Mouse (Mus musculus) T-helper 17 cell (primary cell): ENCODE data around the gene Pdlim5.
"Not testable (repeated sequence)": the region's sequence is repeated elsewhere in the genome, so short reads cannot be mapped to it uniquely, and the experiment has no call there.

Experiments
- in situ Hi-C, 2 experiments: fragments of 300-600 bp; cut with MboI, MseI; formaldehyde crosslinking; loops; 1 replicate in 1 of 2; 2 replicates in 1 of 2; pipeline ENCODE4 v1.15.1; 2025; ENCODE audit warnings: high pct_unique_total_duplicates in 2 of 2

Gene Pdlim5

DNA sequence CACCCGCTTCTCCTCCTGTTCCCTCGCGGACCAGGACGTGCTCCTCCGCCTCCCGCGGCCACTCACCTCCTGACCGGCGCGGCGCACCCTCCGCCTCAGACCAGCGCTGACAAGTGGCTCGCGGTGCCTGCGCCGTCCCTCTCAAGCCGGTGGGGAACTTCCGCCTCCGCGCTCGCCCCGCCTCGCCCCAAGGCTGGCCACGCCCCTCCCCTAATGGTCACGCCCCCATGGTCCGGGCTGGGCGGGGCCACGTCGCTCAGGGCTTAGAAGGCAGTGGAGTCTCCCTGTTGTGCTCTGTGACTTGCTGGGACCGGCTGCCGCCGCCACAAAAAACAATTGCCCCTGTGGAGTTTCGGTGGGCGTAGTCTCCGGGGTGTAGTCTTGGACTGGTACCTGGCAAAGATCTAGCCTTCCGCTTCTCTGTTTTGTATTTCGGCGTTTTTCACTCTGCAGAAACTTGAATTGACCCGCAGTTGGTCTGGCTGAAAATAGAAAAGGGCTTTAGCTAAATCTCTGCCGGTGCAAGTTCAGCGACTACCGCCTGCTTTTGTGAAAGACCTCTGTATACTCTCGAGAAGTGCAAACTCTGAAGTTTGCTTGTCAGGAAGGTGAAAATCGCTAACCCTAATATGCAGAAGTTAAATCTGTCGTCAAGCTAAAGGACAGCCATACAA is at the start of gene Pdlim5:
Gene Pdlim5, minus strand, starts transcription at position 177 of the 674 bp plus-strand sequence.
- in situ Hi-C loops: no loop called here

DNA sequence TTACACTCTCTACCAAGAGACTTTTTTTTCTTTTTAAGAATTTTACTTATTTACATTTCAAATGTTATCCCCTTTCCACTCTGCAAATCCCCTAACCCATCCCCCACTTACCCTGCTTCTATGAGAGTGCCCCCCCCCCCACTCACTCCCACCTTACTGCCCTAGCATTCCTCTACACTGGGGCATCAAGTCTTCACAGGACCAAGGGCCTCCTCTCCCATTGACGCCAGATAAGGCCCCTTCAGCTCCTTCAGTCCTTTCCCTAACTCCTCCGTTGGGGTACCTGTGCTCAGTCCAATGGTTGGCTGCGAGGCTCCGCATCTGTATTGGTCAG is 48.2 kb upstream of the Pdlim5 start:
- in situ Hi-C loops: loop anchor here in 1 of 2 experiments (5.0 kb wide), 1 partner anchor 146 kb away; no protein-coding TSS in a partner anchor

DNA sequence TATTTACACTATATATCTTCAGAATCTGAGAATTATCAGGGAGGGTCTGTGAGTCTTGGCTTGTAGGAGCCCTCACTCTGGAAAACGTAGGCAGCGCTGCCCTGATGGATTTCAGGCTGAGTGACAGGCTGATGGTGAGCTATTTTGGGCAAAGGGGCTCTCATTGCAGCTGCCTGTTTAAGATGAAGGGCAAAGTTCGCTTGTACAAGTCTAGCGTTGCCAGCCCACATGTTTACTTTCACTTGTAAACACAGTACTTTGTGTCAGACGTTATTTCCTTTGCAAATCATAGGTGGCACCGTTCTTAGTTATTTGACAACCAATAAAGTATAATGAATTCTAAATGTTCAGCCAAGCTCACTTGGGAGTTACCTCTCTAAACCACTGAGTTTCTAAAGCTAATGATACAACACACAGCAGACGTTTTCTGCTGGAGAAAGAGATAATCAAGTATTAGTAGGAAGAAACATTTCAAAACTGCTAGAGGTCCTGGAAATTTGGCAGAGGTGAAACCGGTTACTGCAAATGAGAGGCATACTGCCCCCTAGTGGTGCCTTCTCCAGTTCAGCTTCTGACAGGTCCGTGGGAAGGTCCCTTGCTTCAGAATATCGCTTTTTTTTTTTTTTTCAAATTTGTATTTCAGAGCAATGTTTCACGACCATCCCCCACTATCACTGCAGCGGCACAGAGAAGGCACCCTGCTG is 47.7 kb upstream of the Pdlim5 start:
- in situ Hi-C loops: loop anchor here in 1 of 2 experiments (5.0 kb wide), 1 partner anchor 146 kb away; no protein-coding TSS in a partner anchor

DNA sequence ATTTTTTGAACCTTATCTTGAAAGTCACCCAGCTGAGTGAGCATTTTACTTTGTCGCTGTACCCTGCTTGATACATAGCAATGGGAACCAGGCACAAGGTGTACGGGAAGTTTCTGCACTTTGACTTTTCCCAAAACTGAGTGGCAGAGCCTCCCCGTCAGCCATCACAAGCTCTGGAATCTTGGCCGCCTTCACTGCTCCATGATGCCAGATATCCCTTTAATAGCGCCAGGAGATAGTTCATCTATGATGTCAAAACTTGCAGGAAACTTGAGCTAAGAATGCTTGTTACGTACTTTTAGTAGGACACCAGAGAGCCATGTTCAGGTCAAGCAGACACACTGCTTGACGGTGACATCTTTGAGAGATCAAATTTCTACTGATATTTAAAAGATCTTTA is 46.7 kb upstream of the Pdlim5 start:
- in situ Hi-C loops: loop anchor here in 1 of 2 experiments (5.0 kb wide), 1 partner anchor 145 kb away; no protein-coding TSS in a partner anchor

DNA sequence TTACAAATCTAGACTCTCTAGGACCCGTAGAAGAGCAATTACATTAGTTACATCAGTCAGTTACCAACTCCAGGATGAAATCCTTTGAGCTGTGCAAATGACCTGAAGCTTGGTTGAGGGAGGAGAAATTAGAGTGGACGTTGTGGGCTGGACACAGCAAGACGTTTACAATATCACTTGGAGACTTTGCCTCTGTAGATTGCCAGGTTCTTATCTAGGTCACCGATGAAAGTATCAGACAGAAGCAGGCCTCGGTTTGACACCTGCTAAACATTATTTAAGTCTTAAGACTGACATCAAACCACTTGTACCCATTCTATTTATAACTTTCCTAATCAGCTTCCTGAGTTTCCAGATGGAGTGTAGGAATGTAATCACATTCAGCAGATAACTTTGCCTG is 45.6 kb upstream of the Pdlim5 start:
- in situ Hi-C loops: loop anchor here in 1 of 2 experiments (5.0 kb wide), 1 partner anchor 144 kb away; no protein-coding TSS in a partner anchor

DNA sequence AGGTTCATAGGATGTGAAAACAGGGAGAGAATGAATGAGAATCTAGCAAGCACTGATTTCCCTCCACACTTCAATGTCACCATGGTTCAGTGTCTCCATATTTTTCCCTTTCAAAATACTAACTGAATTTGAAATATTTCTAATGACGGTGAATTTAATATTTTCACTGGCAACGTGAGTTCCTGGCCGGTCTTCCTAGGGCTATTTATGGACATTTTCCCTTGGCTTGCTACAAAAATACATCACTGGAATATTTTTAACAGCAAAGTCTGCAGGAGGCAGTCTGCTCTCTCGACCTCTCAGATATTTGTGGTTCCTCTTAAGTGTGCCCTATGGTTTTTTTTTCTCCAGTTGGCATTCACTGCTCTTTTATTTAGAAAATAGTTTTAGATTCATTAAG is 44.7 kb upstream of the Pdlim5 start:
- in situ Hi-C loops: loop anchor here in 1 of 2 experiments (5.0 kb wide), 1 partner anchor 143 kb away; no protein-coding TSS in a partner anchor

DNA sequence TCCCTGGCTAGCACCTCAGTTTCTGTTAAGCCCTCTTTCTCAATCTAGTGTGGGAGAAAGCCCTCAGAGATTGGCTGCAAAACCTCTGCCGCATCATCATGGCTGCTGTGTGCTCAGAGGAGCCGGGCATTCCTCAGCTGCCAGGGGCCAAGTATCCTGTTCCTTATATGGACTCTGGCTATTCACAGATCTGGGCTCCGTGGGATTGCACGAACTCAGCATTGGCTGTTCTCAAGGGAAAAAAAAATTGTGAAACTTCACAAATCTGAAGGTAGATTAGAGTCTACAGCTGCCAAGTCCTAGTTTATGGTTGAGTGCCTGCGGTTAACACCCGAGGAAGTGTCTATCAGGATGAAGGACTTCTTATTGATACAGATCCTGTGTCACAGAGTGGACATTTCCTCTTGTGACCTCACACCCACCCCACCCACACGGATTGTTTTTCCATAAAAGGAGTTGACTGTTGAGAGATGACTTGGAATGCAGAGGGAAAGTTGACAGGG is 44.1 kb upstream of the Pdlim5 start:
- in situ Hi-C loops: loop anchor here in 1 of 2 experiments (5.0 kb wide), 1 partner anchor 142 kb away; no protein-coding TSS in a partner anchor

DNA sequence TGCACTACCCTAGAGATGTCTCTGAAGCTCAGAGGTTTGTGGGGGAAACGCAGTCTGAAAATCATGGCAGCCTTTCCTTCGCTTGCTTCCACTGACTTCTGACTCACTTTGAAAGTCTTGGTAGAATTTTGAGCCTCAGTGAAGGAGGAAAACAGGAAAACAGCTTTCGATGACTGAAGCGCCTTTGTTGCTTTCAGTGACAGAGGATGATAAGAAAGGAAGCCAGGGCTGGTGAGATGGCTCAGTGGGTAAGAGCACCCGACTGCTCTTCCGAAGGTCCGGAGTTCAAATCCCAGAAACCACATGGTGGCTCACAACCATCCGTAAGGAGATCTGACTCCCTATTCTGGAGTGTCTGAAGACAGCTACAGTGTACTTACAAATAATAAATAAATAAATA is 43.1 kb upstream of the Pdlim5 start:
- in situ Hi-C loops: not testable (repeated sequence)

DNA sequence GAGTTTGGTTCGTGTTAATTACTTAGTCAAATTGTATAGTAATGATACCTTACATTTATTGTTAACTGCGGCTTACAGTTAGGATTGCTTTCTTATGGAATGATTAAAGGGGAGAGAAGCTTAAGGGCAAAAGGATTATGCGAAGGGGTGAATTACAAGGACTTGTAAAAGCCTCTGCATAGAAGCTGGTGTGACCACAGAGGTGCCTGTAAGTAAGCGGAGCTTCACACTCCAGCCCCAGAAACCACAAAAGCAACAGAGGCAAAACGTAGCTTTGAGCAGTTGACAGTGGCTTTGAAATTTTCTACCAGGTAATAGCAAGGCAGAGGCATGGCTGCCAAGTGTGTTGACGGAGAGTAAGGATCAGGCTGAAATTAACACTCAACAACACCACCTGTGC is 41.3 kb upstream of the Pdlim5 start:
- in situ Hi-C loops: no loop called here

DNA sequence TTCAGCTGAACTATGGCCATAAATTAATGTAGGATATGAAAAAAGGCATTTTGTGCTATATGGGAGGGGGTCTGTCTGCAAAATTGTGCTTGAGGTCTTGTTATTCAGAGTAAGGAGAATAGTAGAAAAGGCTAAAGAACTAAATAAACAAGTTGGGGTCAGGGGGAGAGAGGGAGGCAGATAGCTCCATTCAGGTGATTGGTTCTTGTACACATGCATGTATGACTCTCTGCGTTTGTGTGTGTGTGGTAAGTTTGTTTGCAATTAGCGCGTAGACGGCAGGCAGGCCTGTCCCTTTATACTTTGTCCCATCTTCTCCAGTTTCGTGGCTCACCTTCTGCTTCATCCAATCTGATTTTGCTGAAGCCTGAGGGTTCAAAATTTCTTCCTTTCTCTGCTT is 40.7 kb upstream of the Pdlim5 start:
- in situ Hi-C loops: no loop called here

DNA sequence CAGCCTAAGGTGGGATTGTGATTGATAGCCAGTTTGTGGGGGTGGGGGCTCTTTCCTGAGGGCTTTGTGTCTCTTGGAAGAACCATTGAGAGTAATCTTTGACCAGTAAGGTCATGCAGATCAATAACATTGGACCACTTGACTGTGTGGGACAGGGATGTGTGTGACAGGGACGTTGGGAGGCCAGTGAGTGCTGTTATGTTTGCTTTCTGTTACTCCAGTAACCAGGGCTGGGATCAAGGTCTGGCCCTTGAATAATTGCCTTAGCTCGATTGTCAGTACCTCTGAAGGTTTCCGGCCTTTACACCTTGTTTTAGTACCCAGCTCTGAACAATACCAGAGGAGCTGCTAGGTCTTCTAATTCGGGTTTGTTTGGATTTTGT is 39.3 kb upstream of the Pdlim5 start:
- in situ Hi-C loops: no loop called here

DNA sequence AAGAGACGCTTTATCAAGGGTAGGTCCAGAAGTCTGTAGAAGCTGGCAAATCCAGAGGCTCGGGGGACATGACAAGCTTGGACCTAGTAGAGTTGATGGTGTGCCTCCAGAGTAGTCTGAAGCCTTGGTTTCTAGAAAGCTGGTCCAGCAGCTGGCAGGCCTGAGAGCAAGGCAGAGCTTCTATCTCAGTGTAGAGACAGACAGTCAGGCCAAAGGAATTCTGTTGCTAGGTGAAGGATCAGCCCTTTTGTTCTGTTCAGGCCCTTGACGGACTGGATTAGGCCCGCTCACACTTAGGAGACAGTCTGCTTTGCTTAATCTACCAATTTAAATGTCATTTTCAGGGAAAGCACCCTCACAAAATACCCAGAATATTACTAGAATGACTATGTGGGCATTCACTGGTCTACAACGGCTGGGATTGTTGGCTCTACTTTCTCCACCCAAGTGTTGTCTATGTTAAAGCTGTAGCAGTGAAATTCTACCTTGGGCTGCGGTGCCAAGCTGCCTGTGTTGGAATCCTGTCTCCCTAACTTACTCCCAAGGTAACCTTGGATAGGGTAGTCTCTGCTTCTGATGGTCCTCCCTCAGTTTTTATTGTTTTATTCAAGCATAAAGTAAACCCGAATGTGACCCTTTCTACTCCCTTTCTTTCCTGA is 38.8 kb upstream of the Pdlim5 start:
- in situ Hi-C loops: no loop called here

DNA sequence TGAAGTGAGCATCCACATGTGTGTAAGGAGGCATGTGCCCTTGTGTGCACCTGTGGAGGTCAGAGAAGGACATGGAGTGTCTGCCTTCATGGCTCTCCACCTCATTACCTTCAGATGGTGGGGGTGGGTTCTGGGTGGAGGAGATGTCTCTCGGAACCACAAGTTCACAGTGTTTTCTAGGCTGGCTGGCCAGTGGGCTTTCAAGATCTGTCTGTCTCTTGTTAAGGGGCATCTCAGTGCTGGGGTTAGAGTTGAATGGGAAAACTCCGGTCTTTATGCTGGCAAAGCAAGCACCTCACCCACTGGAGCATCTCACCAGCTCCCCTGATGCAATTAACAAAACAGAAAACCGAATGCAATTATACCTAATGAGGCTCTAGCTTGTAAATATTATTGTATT is 36.0 kb upstream of the Pdlim5 start:
- in situ Hi-C loops: no loop called here

DNA sequence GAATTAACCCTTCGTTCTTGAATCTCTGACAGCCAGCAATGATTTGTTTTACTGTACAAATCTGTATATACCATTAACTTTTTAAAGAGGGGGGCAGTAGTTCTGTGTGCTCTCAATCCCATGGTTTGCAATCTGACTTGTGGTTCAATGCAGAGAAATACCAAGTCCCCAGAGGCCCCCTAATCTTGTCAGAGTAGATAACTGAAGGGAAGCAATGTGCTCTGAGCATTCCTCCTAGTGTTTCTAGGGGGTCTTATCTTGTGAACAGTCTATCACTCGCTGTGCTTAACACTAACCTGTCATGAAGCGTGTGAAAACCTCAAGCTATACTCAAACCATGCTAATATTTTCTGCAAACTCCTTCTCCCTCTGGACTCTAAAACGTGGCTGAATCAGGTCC is 34.6 kb upstream of the Pdlim5 start:
- in situ Hi-C loops: no loop called here

DNA sequence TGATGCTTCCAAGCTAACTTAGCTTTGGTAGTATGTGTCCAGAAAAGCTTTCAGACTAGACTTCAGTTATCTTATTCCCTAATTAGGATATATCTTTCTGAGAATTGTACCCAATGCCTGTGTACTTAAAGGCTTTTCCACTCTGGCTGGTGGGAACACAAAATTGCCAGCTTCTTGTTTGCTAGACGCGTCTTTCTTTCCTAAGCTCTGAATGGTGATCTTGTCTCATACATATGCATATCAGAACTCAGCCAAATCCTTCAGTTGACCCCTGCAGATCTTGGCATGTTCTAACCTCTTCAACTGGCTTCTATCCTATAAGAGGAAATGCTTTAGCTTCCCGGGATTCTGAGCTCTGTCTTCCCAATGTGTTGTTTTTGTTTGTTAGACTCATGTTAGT is 31.3 kb upstream of the Pdlim5 start:
- in situ Hi-C loops: no loop called here

DNA sequence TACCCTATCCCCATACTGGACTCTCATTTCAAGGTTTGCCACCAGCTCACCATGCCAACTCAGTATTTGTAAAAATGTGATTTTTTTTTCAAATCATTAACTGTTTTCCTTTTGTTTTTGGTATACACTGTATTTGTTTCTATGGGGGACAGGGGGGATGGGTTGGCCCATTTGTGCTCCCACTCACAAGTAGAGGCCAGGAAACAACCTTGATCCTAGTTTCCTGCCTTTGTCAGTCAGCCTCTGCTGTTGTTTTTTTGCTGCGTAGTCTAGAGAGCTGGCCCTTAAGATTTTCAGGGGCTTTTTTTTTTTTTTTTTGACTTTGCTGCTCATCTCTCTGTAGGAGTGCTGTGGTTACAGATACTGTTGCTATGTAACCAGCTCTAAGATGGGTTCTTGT is 28.6 kb upstream of the Pdlim5 start:
- in situ Hi-C loops: no loop called here

DNA sequence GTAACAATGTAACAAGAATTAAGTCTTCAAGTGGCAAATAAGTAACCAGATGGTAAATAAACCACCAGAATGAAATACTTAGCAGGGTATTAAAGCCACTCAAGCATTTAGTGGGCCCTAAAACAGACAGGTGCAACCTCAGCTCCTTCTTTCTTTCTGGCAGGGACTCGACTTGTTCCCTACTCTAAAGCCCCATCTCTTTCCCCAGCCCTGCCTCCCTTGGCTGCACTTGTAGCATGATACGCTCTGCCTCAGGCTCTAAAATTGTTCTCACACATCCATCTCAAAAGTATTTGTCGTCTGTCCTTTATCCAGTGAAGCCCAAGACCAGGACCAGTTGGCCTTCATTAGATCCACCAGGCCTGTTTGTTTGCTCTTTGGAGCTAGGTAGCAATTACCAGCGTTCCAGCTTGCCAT is 28.0 kb upstream of the Pdlim5 start:
- in situ Hi-C loops: no loop called here

DNA sequence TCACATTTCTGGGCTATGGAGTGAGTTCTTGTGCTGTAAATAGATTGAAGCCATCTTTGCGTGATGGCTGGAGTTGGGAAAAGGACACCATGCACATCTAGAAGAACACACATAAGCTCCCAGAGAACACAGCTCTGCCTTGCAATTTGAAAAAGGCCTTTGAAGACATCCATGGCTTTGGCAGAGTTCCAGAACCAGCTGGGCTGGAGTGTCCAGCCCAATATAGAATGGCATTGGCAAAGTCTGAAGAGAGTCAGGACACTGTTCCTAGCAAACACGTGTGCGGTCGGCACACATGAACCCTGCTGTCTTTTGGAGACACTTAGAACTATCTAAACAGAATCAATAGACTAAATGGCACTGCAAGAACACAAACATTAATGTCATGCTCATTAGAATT is 26.7 kb upstream of the Pdlim5 start:
- in situ Hi-C loops: no loop called here

DNA sequence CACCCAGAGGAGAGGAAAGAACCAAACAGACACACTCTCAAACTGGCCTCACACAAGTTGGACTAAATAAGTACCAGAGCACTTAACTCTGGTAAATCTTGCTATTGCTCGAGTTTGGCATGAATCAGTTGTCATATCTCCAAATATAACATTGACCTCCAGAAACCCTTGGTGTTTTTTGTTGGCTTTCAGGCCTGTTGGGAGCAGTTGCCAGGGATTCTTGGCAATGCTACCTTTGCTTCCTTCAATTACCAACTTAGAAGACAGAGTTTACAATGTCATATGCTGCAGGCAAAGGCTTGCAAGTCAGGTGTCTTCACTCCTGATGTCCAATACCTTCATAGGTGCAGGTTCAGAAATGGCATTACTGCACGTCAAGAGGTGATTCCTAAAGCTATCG is 26.0 kb upstream of the Pdlim5 start:
- in situ Hi-C loops: no loop called here

DNA sequence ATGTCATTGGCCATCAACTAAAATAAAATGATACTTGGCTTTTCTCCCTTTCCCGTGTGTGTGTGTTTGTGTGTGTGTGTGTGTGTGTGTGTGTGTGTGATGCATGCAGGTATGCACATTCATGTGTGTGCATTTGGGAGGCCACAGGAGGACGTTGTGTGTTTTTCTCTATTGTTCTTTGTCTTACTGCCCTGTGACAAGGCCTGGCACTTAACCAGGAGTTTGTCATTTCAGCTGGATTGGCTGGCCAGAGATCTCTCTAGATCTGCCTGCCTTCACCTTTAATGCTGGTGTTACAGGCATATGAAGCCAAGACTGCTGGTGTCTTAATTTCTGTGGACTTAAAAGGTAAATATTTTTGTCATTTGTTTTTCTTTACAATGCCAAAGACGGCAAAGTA is 22.5 kb upstream of the Pdlim5 start:
- in situ Hi-C loops: no loop called here

DNA sequence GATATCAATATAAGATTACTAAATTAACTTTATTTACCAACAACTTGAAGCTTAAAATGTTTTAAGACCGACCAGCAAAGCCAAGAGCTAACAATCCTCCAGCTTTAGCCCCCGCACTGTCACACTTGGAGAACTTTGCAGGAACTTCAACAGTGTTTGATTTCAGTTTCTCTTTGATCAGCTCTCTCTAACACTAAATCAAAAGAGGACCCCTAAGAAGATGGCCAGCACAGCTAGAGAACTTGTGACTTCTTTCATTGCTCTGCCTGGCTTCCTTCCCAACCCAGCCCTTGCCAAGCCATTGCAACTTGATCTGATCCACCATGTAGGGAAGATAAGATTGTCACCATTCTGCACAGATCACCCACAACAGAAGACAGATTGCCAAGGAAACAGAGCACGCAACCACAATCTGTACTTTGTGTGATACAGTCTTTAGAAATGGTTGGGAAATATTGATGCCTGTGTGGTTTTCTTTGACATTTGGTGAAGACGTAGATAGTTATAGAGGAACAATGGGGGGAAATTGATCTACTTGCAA is 17.9 kb upstream of the Pdlim5 start:
- in situ Hi-C loops: no loop called here

DNA sequence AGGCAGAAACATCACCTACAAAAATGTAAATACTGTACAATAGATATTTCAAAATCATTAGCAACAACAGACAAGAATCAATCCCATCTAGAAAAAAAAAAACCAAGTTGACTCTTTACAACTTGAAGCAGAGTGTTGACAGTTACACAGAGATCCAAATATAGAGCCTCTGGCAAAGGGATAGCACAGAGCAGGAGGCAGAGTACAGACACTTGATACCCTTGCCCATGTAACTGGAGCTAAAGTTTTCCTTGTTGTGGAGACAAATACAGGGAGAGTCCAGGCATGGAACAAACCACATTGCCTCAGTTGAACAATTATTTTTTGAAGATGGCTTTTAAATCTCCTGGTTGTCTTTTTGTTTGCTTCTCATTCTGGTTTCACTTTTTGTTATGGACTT is 15.4 kb upstream of the Pdlim5 start:
- in situ Hi-C loops: no loop called here
